Mouse (Mus musculus): ENCODE data around the gene Slmap. TPM values are rescaled to one million over a fixed set of nuclear protein-coding genes. Genes with fewer than 3 reads are reported as not detected.
"Not testable (repeated sequence)": the region's sequence is repeated elsewhere in the genome, so short reads cannot be mapped to it uniquely, and the experiment has no call there.

Slmap gene
- 82.4 and 91.7 TPM in 2 replicates for total RNA-seq (2015)
- total RNA-seq (2017): 56.8 and 78.7 TPM in 2 replicates

GRCm38 (mm10) chr14:26534757-26535479 is at the start of gene Slmap:
TSS of gene Slmap (minus strand) at chr14:26534931.
- peak; percentile 96 for ATAC-seq (replicated peaks; ENCODE audit: poor library complexity)

- no peak for ATAC-seq (replicated peaks; ENCODE audit: poor library complexity)
Observed at GRCm38 (mm10) chr14:26583645-26584044, 48.9 kb upstream of the Slmap start.

GRCm38 (mm10) chr14:26579346-26580343 is 44.9 kb upstream of the Slmap start:
- ATAC-seq (replicated peaks; ENCODE audit: poor library complexity): peak; percentile 82

DNA sequence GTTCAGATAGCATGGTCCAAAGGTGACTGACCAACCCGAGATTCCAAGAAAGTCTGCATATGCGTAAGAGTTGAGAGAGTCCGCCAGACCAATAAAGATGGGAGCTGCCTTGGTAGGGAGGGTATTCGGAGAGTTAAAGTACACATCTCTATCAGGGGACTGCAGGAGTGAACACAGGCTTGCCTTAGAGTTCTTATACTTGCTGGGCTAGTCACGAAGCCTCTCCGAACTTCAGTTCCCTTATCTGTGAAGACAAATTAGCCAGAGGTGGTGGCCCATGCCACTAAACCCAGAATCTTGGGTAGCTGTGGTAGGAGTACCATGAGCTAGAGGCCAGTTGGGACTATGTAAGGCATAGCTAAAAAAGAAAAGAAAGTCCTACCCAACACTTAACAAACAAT is 44.1 kb upstream of the Slmap start:
- ATAC-seq (replicated peaks; ENCODE audit: poor library complexity): peak; percentile 55

- ATAC-seq (replicated peaks; ENCODE audit: poor library complexity): no peak
Observed at GRCm38 (mm10) chr14:26576255-26576780, 41.6 kb upstream of the Slmap start.

- not testable (repeated sequence) for ATAC-seq (replicated peaks; ENCODE audit: poor library complexity)
Observed at GRCm38 (mm10) chr14:26573556-26573955, 38.8 kb upstream of the Slmap start, which contains the start of gene Dennd6a. TSS of gene Dennd6a (plus strand) at chr14:26573856.

- ATAC-seq (replicated peaks; ENCODE audit: poor library complexity): peak; percentile 52; the same call in 1 of the 2 replicates
Observed at GRCm38 (mm10) chr14:26571951-26572675, 37.4 kb upstream of the Slmap start.

DNA sequence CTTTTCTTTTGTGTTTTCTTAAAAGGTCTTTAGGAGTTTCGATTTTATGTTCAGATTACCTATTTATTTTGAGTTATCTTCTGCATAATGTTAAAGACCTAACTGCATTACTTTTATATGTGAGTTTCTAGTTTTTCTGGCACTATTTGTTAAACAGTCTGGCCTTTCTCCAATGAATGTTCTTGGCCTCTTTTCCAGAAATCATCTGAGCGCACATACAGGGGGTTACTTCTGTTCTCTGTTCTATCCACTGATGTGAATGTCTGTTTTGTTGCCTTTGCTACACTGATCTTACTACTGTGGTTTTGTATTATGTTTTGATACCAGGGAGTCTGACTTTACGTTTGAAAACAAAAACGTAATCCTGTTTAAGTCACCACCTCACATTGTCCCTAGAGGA is 35.1 kb upstream of the Slmap start:
- ATAC-seq (replicated peaks; ENCODE audit: poor library complexity): no peak

DNA sequence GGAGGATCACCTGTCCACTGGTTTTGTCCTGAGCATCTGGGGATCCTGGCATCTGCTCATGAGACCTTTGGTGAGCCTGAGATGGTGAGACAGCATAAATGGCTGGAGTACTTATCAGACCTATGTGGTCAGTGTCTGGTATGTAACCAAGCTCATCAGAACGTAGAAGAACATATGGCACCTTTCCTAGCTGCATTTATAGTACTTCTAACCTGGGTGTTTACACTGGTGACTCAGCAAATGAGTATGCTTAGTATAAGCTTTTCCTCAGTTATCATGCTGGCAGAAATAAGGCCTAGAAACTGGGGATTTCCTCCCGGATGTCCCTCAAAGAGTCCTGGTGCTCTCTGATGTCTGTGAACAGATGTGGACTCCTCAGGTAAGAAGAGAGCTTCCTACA is 27.5 kb upstream of the Slmap start:
- ATAC-seq (replicated peaks; ENCODE audit: poor library complexity): no peak

- no peak for ATAC-seq (replicated peaks; ENCODE audit: poor library complexity)
Observed at GRCm38 (mm10) chr14:26558536-26558935, 23.8 kb upstream of the Slmap start.

GRCm38 (mm10) chr14:26557581-26557980 is 22.9 kb upstream of the Slmap start:
- ATAC-seq (replicated peaks; ENCODE audit: poor library complexity): no peak

DNA sequence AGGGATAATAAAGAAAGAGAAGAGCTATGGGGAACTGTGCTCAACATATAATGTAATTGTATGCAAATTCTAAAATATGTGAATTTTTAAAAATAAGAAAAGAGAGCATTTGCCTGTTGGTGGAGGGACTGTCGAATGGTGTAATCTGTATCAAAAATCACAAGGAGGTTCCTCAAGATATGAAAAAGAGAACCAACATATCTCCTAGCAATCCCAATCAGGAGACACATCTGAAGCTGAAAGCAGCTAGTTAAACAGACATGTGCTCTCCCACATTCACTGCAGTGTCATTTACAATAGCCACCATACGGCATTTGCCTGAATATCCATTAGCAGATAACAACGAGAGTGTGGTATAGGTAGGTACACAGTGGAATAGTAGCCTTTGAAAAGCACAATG is 18.1 kb upstream of the Slmap start:
- ATAC-seq (replicated peaks; ENCODE audit: poor library complexity): peak; percentile 60

GRCm38 (mm10) chr14:26552441-26552840 is 17.7 kb upstream of the Slmap start:
- ATAC-seq (replicated peaks; ENCODE audit: poor library complexity): no peak

- no peak for ATAC-seq (replicated peaks; ENCODE audit: poor library complexity)
Observed at GRCm38 (mm10) chr14:26550712-26551111, 16.0 kb upstream of the Slmap start.

- ATAC-seq (replicated peaks; ENCODE audit: poor library complexity): no peak
Observed at GRCm38 (mm10) chr14:26547516-26548488, 13.1 kb upstream of the Slmap start.

DNA sequence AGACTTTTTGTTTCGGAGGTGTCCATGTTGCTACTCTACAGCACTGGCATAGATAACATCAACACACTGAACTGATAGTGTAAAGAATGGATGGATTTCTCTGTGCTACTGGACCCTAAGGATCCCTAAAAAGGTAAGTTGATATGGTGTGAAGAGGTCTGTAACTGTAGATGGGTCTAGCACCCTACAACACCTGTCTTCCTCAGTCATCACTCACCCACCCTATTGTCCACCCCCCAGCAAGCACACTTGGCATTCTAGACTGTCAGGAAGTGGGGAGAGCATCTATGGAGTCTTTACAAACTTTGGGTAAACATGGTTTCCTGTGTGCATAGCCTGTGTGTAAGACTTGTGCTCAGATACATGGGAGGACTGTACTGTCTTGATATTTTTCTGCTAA is 7.4 kb upstream of the Slmap start:
- ATAC-seq (replicated peaks; ENCODE audit: poor library complexity): no peak

GRCm38 (mm10) chr14:26540577-26540976 is 5.8 kb upstream of the Slmap start:
- ATAC-seq (replicated peaks; ENCODE audit: poor library complexity): no peak

DNA sequence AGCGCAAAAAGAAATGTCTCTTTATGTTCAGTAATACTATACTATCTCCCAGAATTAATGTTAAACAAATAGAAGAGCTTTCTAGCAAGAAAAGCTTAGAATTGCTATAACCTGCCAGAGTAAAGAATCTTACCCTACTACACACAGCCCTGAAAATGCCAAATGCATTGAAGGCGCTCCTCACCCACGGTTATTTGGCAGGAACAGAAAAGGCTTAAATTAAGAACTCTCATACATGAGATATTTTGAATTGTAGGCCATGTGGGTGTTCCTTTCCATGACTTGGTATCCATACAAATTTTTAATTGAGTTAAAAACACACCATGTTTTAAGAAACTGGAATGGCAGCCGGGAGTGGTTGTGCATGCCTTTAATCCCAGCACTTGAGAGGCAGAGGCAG is 4.5 kb upstream of the Slmap start:
- no peak for ATAC-seq (replicated peaks; ENCODE audit: poor library complexity)

Data from megakaryocyte progenitor cell, adult 5-6 weeks (primary cell).